Mouse (Mus musculus): ENCODE data around the gene Frmpd1. TPM values are rescaled to one million over a fixed set of nuclear protein-coding genes. Genes with fewer than 3 reads are reported as not detected.

The Frmpd1 gene
- polyA plus RNA-seq, 1 experiment = not detected

GRCm38 (mm10) chr4:45222395-45222794 lies 37.7 kb downstream of the Frmpd1 start:
- no peak for TF ChIP-seq POLR2A (IDR thresholded peaks at IDR 0.05; ENCODE audit: borderline replicate concordance, low read depth, low read length)
- no peak overlapping the region for H3K27ac ChIP-seq (ENCODE audit: insufficient read depth, low read depth, low read length)
- no peak overlapping the region for H3K4me3 ChIP-seq (ENCODE audit: insufficient read depth, low read length)
- no peaks in the 10 kb centered on the region for H3K4me1 ChIP-seq (ENCODE audit: control insufficient read depth, insufficient read depth, low read length)

- no peak overlapping the region for H3K4me3 ChIP-seq (ENCODE audit: insufficient read depth, low read length)
- no peaks in the 10 kb centered on the region for H3K4me1 ChIP-seq (ENCODE audit: control insufficient read depth, insufficient read depth, low read length)
- TF ChIP-seq CTCF (IDR thresholded peaks at IDR 0.05; ENCODE audit: low read depth, low read length) (no peak), POLR2A (IDR thresholded peaks at IDR 0.05; ENCODE audit: borderline replicate concordance, low read depth, low read length) (no peak)
- no peak overlapping the region for H3K27ac ChIP-seq (ENCODE audit: insufficient read depth, low read depth, low read length)
Observed at GRCm38 (mm10) chr4:45230263-45230662, 45.6 kb downstream of the Frmpd1 start.

- TF ChIP-seq POLR2A (IDR thresholded peaks at IDR 0.05; ENCODE audit: borderline replicate concordance, low read depth, low read length) (no peak), CTCF (IDR thresholded peaks at IDR 0.05; ENCODE audit: low read depth, low read length) (no peak)
- Histone ChIP-seq H3K27ac (ENCODE audit: insufficient read depth, low read depth, low read length) (no peak overlapping the region), H3K4me1 (ENCODE audit: control insufficient read depth, insufficient read depth, low read length) (no peaks in the 10 kb centered on the region), H3K4me3 (ENCODE audit: insufficient read depth, low read length) (no peak overlapping the region)
Observed at GRCm38 (mm10) chr4:45238260-45238659, 53.6 kb downstream of the Frmpd1 start.

GRCm38 (mm10) chr4:45241330-45241729 lies 56.7 kb downstream of the Frmpd1 start:
- no peak for TF ChIP-seq POLR2A (IDR thresholded peaks at IDR 0.05; ENCODE audit: borderline replicate concordance, low read depth, low read length)
- no peak for TF ChIP-seq CTCF (IDR thresholded peaks at IDR 0.05; ENCODE audit: low read depth, low read length)
- no peak overlapping the region for H3K27ac ChIP-seq (ENCODE audit: insufficient read depth, low read depth, low read length)
- no peak overlapping the region for H3K4me3 ChIP-seq (ENCODE audit: insufficient read depth, low read length)
- H3K4me1 ChIP-seq (ENCODE audit: control insufficient read depth, insufficient read depth, low read length) = no peaks in the 10 kb centered on the region

- no peak overlapping the region for H3K27ac ChIP-seq (ENCODE audit: insufficient read depth, low read depth, low read length)
- H3K4me3 ChIP-seq (ENCODE audit: insufficient read depth, low read length) = no peak overlapping the region
- no peaks in the 10 kb centered on the region for H3K4me1 ChIP-seq (ENCODE audit: control insufficient read depth, insufficient read depth, low read length)
- TF ChIP-seq POLR2A (IDR thresholded peaks at IDR 0.05; ENCODE audit: borderline replicate concordance, low read depth, low read length) (no peak), CTCF (IDR thresholded peaks at IDR 0.05; ENCODE audit: low read depth, low read length) (no peak)
Observed at GRCm38 (mm10) chr4:45242163-45242562, 57.5 kb downstream of the Frmpd1 start.

- Histone ChIP-seq H3K4me1 (ENCODE audit: control insufficient read depth, insufficient read depth, low read length) (no peaks in the 10 kb centered on the region), H3K4me3 (ENCODE audit: insufficient read depth, low read length) (no peak overlapping the region), H3K27ac (ENCODE audit: insufficient read depth, low read depth, low read length) (no peak overlapping the region)
- TF ChIP-seq CTCF (IDR thresholded peaks at IDR 0.05; ENCODE audit: low read depth, low read length) (no peak), POLR2A (IDR thresholded peaks at IDR 0.05; ENCODE audit: borderline replicate concordance, low read depth, low read length) (no peak)
Observed at GRCm38 (mm10) chr4:45243211-45243902, 58.7 kb downstream of the Frmpd1 start.

- Histone ChIP-seq H3K4me3 (ENCODE audit: insufficient read depth, low read length) (no peak overlapping the region), H3K27ac (ENCODE audit: insufficient read depth, low read depth, low read length) (no peak overlapping the region), H3K4me1 (ENCODE audit: control insufficient read depth, insufficient read depth, low read length) (no peaks in the 10 kb centered on the region)
- TF ChIP-seq POLR2A (IDR thresholded peaks at IDR 0.05; ENCODE audit: borderline replicate concordance, low read depth, low read length) = no peak
- TF ChIP-seq CTCF (IDR thresholded peaks at IDR 0.05; ENCODE audit: low read depth, low read length) = no peak
Observed at GRCm38 (mm10) chr4:45251265-45251664, 66.6 kb downstream of the Frmpd1 start.

GRCm38 (mm10) chr4:45252861-45253262 lies 68.2 kb downstream of the Frmpd1 start:
- Histone ChIP-seq H3K4me3 (ENCODE audit: insufficient read depth, low read length) (no peak overlapping the region), H3K4me1 (ENCODE audit: control insufficient read depth, insufficient read depth, low read length) (no peaks in the 10 kb centered on the region), H3K27ac (ENCODE audit: insufficient read depth, low read depth, low read length) (no peak overlapping the region)
- TF ChIP-seq POLR2A (IDR thresholded peaks at IDR 0.05; ENCODE audit: borderline replicate concordance, low read depth, low read length) = no peak
- no peak for TF ChIP-seq CTCF (IDR thresholded peaks at IDR 0.05; ENCODE audit: low read depth, low read length)

- no peak overlapping the region for H3K27ac ChIP-seq (ENCODE audit: insufficient read depth, low read depth, low read length)
- TF ChIP-seq CTCF (IDR thresholded peaks at IDR 0.05; ENCODE audit: low read depth, low read length) (no peak), POLR2A (IDR thresholded peaks at IDR 0.05; ENCODE audit: borderline replicate concordance, low read depth, low read length) (no peak)
Observed at GRCm38 (mm10) chr4:45253839-45254601, 69.3 kb downstream of the Frmpd1 start.

GRCm38 (mm10) chr4:45259232-45259832 lies 74.7 kb downstream of the Frmpd1 start:
- Histone ChIP-seq H3K4me3 (ENCODE audit: insufficient read depth, low read length) (no peak overlapping the region), H3K27ac (ENCODE audit: insufficient read depth, low read depth, low read length) (no peak overlapping the region), H3K4me1 (ENCODE audit: control insufficient read depth, insufficient read depth, low read length) (no peaks in the 10 kb centered on the region)
- no peak for TF ChIP-seq CTCF (IDR thresholded peaks at IDR 0.05; ENCODE audit: low read depth, low read length)
- no peak for TF ChIP-seq POLR2A (IDR thresholded peaks at IDR 0.05; ENCODE audit: borderline replicate concordance, low read depth, low read length)

More at GRCm38 (mm10) chr4:45253839-45254601, 69.3 kb downstream of the Frmpd1 start:
- no peaks in the 10 kb centered on the region for H3K4me1 ChIP-seq (ENCODE audit: control insufficient read depth, insufficient read depth, low read length)
- H3K4me3 ChIP-seq (ENCODE audit: insufficient read depth, low read length) = no peak overlapping the region
